Mouse (Mus musculus) spleen, adult 2 months (tissue): ENCODE measurements around the gene C87499.

Source experiments
- CTCF ChIP-seq: fragments of 200-500 bp; IDR thresholded peaks from 2 replicates; pipeline ENCODE4 v1.5.1; 2011; ENCODE audit warnings: mild to moderate bottlenecking, inconsistent platforms; ENCODE audit not compliant: insufficient read depth, insufficient read length, insufficient replicate concordance; ENCODE audit errors: extremely low read depth
- POLR2A ChIP-seq: fragments of 200-500 bp; IDR thresholded peaks from 2 replicates; pipeline ENCODE4 v1.6.1; 2011; ENCODE audit warnings: low read depth, low read length, inconsistent platforms

DNA sequence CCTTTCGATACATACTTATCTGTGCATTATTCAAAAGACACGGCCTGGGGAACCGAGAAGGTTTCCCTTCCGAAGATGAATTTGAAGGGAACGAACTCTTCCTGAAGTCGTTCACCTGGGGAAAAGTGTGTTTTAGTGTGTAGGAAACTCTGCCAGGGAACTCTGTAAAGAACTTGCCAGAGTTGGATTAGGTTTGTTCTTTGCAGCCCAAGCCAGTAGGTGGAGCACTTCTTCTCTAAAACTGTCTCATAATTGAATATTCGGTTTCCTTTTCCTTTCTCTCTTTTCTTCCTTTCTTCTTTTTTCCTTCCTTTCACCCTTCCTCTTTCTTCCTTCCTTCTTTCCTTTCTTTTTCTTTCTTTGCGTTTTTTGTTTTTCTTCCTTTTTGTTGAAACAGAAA lies 46.2 kb upstream of the C87499 start:
- no peak for TF ChIP-seq POLR2A
- no peak for TF ChIP-seq CTCF
